Mouse (Mus musculus) forebrain, embryonic 15.5 days (tissue): Measurements from ENCODE around the gene Tnik. TPM values are rescaled to one million over a fixed set of nuclear protein-coding genes. Genes with fewer than 3 reads are reported as not detected.

ENCODE experiments used
- ATAC-seq: fragments of 200-750 bp; cut with Nextera tagmentation; replicated peaks from 2 replicates; pipeline ENCODE4 v1.8.0; 2017; ENCODE audit warnings: mild to moderate bottlenecking, moderate TSS enrichment, moderate library complexity
- H3K27ac ChIP-seq: fragments of 300-500 bp; sonication (generic); replicated peaks from 2 replicates; pipeline ENCODE4 v1.5.1; 2015; ENCODE audit warnings: mild to moderate bottlenecking, inconsistent platforms
- H3K27me3 ChIP-seq: fragments of 300-500 bp; sonication (generic); 2 replicates; pipeline ENCODE4 v1.6.1; 2015; ENCODE audit warnings: inconsistent platforms
- H3K36me3 ChIP-seq: fragments of 300-500 bp; sonication (generic); 2 replicates; pipeline ENCODE4 v1.6.1; 2015; ENCODE audit warnings: mild to moderate bottlenecking, inconsistent platforms
- H3K4me1 ChIP-seq: fragments of 300-500 bp; sonication (generic); 2 replicates; pipeline ENCODE4 v1.6.1; 2015; ENCODE audit warnings: inconsistent platforms
- H3K4me2 ChIP-seq: fragments of 300-500 bp; sonication (generic); replicated peaks from 2 replicates; pipeline ENCODE4 v1.6.1; 2015; ENCODE audit warnings: mild to moderate bottlenecking, inconsistent platforms
- H3K4me3 ChIP-seq: fragments of 300-500 bp; sonication (generic); 2 replicates; pipeline ENCODE4 v1.5.1; 2015; ENCODE audit warnings: mild to moderate bottlenecking, inconsistent platforms
- H3K9ac ChIP-seq: fragments of 300-500 bp; sonication (generic); replicated peaks from 2 replicates; pipeline ENCODE4 v1.6.1; 2015; ENCODE audit warnings: mild to moderate bottlenecking, inconsistent platforms
- H3K9me3 ChIP-seq: fragments of 300-500 bp; sonication (generic); 2 replicates; pipeline ENCODE4 v1.6.1; 2016; ENCODE audit warnings: inconsistent platforms
- WGBS: fragments of 180-500 bp; shearing (Covaris S2); methylation state at CpG from one replicate; pipeline ENCODE4 v1.1.7; 2015; ENCODE audit warnings: mixed read lengths; 5-methylcytosine and 5-hydroxymethylcytosine counted together
- polyA plus RNA-seq: library from polyadenylated mRNA; unstranded; fragments of >200 nt; fragmentation: Nextera tagmentation; extraction: Ambion mirVana; gene quantifications from 2 replicates; pipeline ENCODE4 v1.2.1, GENCODE M21; 2015

Gene Tnik
- polyA plus RNA-seq, 1 experiment from 2014 or later, result 97.8 TPM

DNA sequence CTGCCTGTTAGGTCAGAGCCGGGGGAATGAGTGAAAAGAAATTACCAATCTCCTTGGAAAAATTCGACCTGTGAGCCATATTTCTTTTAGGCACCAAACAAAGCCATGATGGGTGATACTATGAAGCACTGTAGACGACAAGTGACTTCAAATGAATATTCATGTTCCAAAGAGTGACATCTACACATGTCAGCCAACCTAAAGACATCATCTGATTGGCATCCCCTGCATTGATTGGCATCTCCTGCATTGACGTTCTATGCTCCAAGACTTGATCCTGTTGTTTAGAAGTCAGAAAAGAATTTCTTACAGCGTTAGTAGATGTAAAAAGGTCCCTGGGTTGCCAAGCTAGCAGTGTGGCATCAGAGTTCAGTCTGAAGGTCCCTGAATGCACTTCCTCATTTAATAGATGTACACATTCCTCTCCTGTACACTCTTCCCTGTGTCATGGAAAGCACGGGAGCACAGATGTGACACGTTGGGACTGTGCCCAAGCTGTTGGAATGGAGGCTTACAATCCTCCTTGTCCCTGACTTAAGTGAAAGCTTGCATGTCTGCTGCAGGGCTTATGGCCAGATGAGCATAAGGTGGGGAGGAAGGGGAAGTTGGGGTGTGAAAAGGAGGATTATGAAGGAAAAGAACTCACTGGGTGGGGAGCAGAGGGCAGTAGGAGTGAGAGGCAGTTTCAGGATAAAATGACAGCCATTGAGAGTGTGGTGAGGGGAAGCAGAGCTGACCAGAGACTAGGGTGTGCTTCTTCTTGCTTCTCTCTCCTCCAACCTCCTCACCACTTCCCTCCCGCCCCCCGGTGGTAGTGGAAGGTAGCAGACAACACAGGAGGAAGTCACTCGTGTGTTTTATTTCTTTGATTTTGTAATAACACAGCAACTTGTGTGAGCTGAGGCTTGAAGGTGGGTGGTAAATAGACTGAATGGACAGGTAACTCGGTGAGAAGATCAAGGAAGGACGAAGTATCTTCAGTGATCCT lies 301.6 kb downstream of the Tnik start:
- no peaks in the 10 kb centered on the region for H3K27me3 ChIP-seq
- H3K4me1 ChIP-seq, result peaks cover 14% of the 10 kb centered on the region
- H3K4me3 ChIP-seq, result no peak overlapping the region
- H3K4me2 ChIP-seq, result no peak overlapping the region
- peak overlapping the region; percentile 79 for H3K27ac ChIP-seq
- H3K9ac ChIP-seq, result no peak overlapping the region
- 35% methylated on average over 12 of the region's 12 CpGs for WGBS
- ATAC-seq, result peak; percentile 92
- H3K36me3 ChIP-seq, result peaks cover 11% of the 10 kb centered on the region; the same call in 1 of the 2 replicates
- H3K9me3 ChIP-seq, result no peaks in the 10 kb centered on the region

DNA sequence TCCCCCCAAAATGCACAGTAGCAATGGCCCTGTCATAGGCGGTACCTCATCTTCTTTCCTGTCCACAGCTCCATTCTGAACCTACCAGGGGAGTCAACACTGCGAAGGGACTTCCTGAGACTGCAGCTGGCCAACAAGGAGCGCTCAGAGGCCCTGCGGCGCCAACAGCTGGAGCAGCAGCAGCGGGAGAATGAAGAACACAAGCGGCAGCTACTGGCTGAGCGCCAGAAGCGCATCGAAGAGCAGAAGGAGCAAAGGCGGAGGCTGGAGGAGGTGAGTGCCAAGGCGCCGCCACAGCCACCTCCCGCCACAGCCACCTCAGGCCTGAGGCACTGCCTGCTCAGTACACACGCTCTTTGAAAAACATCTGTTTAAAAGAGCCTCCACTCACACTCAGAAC lies 314.3 kb downstream of the Tnik start:
- Histone ChIP-seq H3K27me3 (no peaks in the 10 kb centered on the region), H3K9ac (no peak overlapping the region), H3K36me3 (peaks cover 41% of the 10 kb centered on the region), H3K4me3 (no peak overlapping the region), H3K4me1 (peaks cover 7% of the 10 kb centered on the region), H3K4me2 (no peak overlapping the region), H3K27ac (no peak overlapping the region), H3K9me3 (no peaks in the 10 kb centered on the region)
- WGBS, result 38% methylated on average over 15 of the region's 15 CpGs
- peak; percentile 41 for ATAC-seq

- no peaks in the 10 kb centered on the region for H3K27me3 ChIP-seq
- no peak overlapping the region for H3K27ac ChIP-seq
- peaks cover 7% of the 10 kb centered on the region for H3K4me1 ChIP-seq
- peaks cover 37% of the 10 kb centered on the region for H3K36me3 ChIP-seq
- H3K4me2 ChIP-seq, result no peak overlapping the region
- no peak for ATAC-seq
- no peak overlapping the region for H3K4me3 ChIP-seq
- WGBS, result 89% methylated on average over 18 of the region's 18 CpGs
- no peak overlapping the region for H3K9ac ChIP-seq
- H3K9me3 ChIP-seq, result no peaks in the 10 kb centered on the region
Measured at GRCm38 (mm10) chr3:28578950-28579615, 316.1 kb downstream of the Tnik start.

- Histone ChIP-seq H3K4me1 (no peaks in the 10 kb centered on the region), H3K9ac (no peak overlapping the region), H3K4me3 (no peak overlapping the region), H3K4me2 (no peak overlapping the region), H3K9me3 (no peaks in the 10 kb centered on the region), H3K36me3 (peaks cover 16% of the 10 kb centered on the region), H3K27ac (no peak overlapping the region), H3K27me3 (no peaks in the 10 kb centered on the region)
- 82% methylated on average over 9 of the region's 9 CpGs for WGBS
- ATAC-seq, result no peak
Measured at GRCm38 (mm10) chr3:28585750-28586465, 322.9 kb downstream of the Tnik start.

GRCm38 (mm10) chr3:28587808-28588207 lies 324.8 kb downstream of the Tnik start:
- Histone ChIP-seq H3K4me2 (no peak overlapping the region), H3K36me3 (peaks cover 16% of the 10 kb centered on the region), H3K27me3 (no peaks in the 10 kb centered on the region), H3K4me1 (no peaks in the 10 kb centered on the region), H3K9ac (no peak overlapping the region), H3K27ac (no peak overlapping the region), H3K9me3 (no peaks in the 10 kb centered on the region), H3K4me3 (no peak overlapping the region)
- WGBS, result 75% methylated on average over 5 of the region's 5 CpGs
- ATAC-seq, result no peak

- no peak for ATAC-seq
- peaks cover 24% of the 10 kb centered on the region for H3K36me3 ChIP-seq
- no peaks in the 10 kb centered on the region for H3K4me1 ChIP-seq
- H3K27ac ChIP-seq, result no peak overlapping the region
- no peaks in the 10 kb centered on the region for H3K27me3 ChIP-seq
- WGBS, result 74% methylated on average over 7 of the region's 7 CpGs
- no peak overlapping the region for H3K4me2 ChIP-seq
- no peak overlapping the region for H3K9ac ChIP-seq
- no peak overlapping the region for H3K4me3 ChIP-seq
- no peaks in the 10 kb centered on the region for H3K9me3 ChIP-seq
Measured at GRCm38 (mm10) chr3:28591345-28591744, 328.3 kb downstream of the Tnik start.

DNA sequence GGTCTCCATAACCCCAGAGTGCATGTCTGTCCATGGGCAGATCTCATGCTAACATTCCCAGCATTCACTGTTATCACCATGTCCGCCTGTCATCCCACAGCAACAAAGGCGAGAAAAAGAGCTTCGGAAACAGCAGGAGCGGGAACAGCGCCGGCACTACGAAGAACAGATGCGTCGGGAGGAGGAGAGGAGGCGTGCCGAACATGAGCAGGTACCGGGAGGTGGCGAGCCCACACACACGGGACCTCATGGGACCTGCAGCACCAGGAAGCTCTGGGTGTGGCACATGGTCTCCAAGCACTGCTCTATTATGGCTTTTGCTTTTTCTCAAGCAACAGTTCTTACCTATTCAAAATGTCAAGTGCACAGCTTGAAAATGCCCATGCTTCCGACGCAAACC lies 330.9 kb downstream of the Tnik start:
- Histone ChIP-seq H3K9me3 (no peaks in the 10 kb centered on the region), H3K4me1 (no peaks in the 10 kb centered on the region), H3K36me3 (peaks cover 41% of the 10 kb centered on the region), H3K9ac (no peak overlapping the region), H3K27me3 (no peaks in the 10 kb centered on the region), H3K4me2 (no peak overlapping the region), H3K27ac (no peak overlapping the region), H3K4me3 (no peak overlapping the region)
- WGBS, result 92% methylated on average over 16 of the region's 16 CpGs
- ATAC-seq, result no peak

DNA sequence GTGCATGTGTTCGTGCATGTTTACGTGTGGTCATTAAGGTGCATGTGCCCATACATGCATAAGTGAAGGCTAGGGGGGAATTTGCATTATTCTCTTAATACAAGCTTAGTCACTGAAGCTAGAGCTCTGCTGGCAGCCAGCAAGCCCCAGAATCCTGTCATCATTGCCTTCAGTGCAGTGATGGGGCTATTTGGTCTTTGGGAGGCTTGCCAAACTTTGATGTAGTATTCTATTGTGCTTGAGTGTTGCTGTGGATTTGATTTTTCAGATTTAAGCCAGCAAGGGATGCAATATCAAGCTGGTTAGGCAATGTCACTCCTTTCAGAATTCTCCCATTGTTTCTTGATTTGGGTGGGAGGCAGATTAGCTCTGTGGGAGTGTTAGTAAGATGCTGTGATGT lies 336.5 kb downstream of the Tnik start:
- no peak for ATAC-seq
- H3K4me2 ChIP-seq, result no peak overlapping the region
- H3K4me3 ChIP-seq, result no peak overlapping the region
- H3K27me3 ChIP-seq, result no peaks in the 10 kb centered on the region
- no peaks in the 10 kb centered on the region for H3K4me1 ChIP-seq
- H3K9me3 ChIP-seq, result no peaks in the 10 kb centered on the region
- WGBS, result 83% methylated on average over 2 of the region's 2 CpGs
- peaks cover 41% of the 10 kb centered on the region for H3K36me3 ChIP-seq
- H3K27ac ChIP-seq, result no peak overlapping the region
- no peak overlapping the region for H3K9ac ChIP-seq

DNA sequence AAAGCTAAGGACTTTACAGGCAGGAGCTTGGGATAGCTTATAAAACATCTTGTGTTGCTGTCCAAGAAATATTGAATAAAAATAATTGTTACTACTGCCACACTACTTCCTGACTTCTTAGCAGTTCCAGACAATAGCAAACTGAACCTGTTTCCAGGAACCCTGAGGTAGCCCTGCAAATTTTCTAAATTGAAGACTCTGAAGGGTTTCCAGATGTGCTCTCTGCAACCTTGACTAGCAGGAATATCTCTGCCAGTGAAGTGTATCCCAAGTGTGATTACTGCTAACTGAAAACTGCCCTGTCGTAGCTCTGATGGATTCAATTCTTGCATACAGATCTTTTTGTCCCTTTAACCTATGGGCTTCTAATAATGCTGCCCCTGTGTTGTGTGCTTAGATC lies 343.7 kb downstream of the Tnik start:
- H3K9me3 ChIP-seq, result no peaks in the 10 kb centered on the region
- no peak for ATAC-seq
- no peaks in the 10 kb centered on the region for H3K4me1 ChIP-seq
- H3K9ac ChIP-seq, result no peak overlapping the region
- H3K27me3 ChIP-seq, result no peaks in the 10 kb centered on the region
- no peak overlapping the region for H3K4me3 ChIP-seq
- WGBS, result 56% methylated on average over 1 of the region's 1 CpGs
- H3K27ac ChIP-seq, result no peak overlapping the region
- H3K36me3 ChIP-seq, result peaks cover 48% of the 10 kb centered on the region
- H3K4me2 ChIP-seq, result no peak overlapping the region

- Histone ChIP-seq H3K27me3 (no peaks in the 10 kb centered on the region), H3K4me3 (no peak overlapping the region), H3K27ac (no peak overlapping the region), H3K4me1 (no peaks in the 10 kb centered on the region), H3K4me2 (no peak overlapping the region), H3K9me3 (no peaks in the 10 kb centered on the region), H3K36me3 (peaks cover 27% of the 10 kb centered on the region), H3K9ac (no peak overlapping the region)
- no peak for ATAC-seq
- 69% methylated on average over 5 of the region's 5 CpGs for WGBS
Measured at GRCm38 (mm10) chr3:28612330-28612729, 349.3 kb downstream of the Tnik start.

GRCm38 (mm10) chr3:28616386-28616785 lies 353.4 kb downstream of the Tnik start:
- peaks cover 29% of the 10 kb centered on the region; the same call in 1 of the 2 replicates for H3K36me3 ChIP-seq
- H3K4me3 ChIP-seq, result no peak overlapping the region
- H3K9ac ChIP-seq, result no peak overlapping the region
- H3K4me1 ChIP-seq, result no peaks in the 10 kb centered on the region
- no peak for ATAC-seq
- H3K27ac ChIP-seq, result no peak overlapping the region
- H3K9me3 ChIP-seq, result no peaks in the 10 kb centered on the region
- H3K27me3 ChIP-seq, result no peaks in the 10 kb centered on the region
- no peak overlapping the region for H3K4me2 ChIP-seq
- 29% methylated on average over 1 of the region's 1 CpGs for WGBS
